ENCODE assay signal across 8 mouse cellular contexts in the genomic region with DNA sequence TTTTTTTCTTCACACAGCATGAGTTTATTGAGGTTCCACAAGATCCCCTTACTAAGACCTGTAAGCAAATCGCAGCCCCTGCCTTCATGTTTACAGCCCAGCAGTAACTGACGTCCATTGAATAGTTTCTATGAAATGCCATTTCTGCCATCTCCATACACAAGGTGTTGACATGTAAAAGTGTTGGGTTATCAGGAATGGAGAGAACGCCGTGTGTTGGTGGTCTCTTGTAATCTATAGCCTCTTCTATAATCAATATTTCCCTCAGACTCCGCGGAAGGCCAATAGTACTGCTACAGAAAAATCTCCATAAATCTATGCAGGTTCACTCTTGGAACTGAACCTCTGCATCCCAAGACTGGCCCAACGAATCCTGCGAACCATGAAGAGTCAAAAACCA. TPM values are rescaled to one million over a fixed set of nuclear protein-coding genes. Genes with fewer than 3 reads are reported as not detected.
DNase-seq lines count a peak whose midpoint lies in the region; ATAC-seq and TF ChIP-seq lines count a peak whose summit lies in the region.

No protein-coding gene starts in this region.

- H3K27ac ChIP-seq in heart, embryonic 15.5 days: peak overlapping the region; percentile 73
- no peak overlapping the region for H3K27ac ChIP-seq in bone marrow macrophage, adult 2 months (ENCODE audit: insufficient read depth, low read depth, low read length)
- H3K27ac ChIP-seq in hindbrain, embryonic 11.5 days (ENCODE audit: low read depth, low read length): no peak overlapping the region
- 0 out of 2 replicates have a peak overlapping the region, but pooled peaks have one; percentile 30 for H3K27ac ChIP-seq in midbrain, embryonic 11.5 days (ENCODE audit: low read depth, low read length)

- no peak for TF ChIP-seq POLR2A in bone marrow macrophage, adult 2 months (IDR thresholded peaks at IDR 0.05; ENCODE audit: borderline replicate concordance, low read depth, low read length)

- H3K4me3 ChIP-seq in heart, embryonic 15.5 days: peak overlapping the region; percentile 73
- peak overlapping the region; percentile 63 for H3K4me3 ChIP-seq in bone marrow macrophage, adult 2 months (ENCODE audit: insufficient read depth, low read length)
- H3K4me3 ChIP-seq in hindbrain, embryonic 11.5 days (ENCODE audit: low read depth, low read length): peak overlapping the region; percentile 42
- peak overlapping the region; percentile 53 for H3K4me3 ChIP-seq in midbrain, embryonic 11.5 days (ENCODE audit: low read depth, low read length)

- no peak for DNase-seq in heart, postnatal 14 days
- peak; percentile 16 for DNase-seq in hindbrain, embryonic 11.5 days (ENCODE audit: low spot score)
- peak; percentile 88 for DNase-seq in midbrain, embryonic 11.5 days (ENCODE audit: low spot score, missing footprints)
- DNase-seq in gastrocnemius, postnatal 4 days (ENCODE audit: low spot score in 2 of 2): no peak
- no peak for DNase-seq in adrenal gland, postnatal 25 days
- DNase-seq in kidney, adult 18-20 months: no peak

- H3K4me2 ChIP-seq in heart, embryonic 15.5 days: peak overlapping the region; percentile 88
- peak overlapping the region; percentile 55 for H3K4me2 ChIP-seq in hindbrain, embryonic 11.5 days (replicated peaks; ENCODE audit: low read depth, low read length)
- H3K4me2 ChIP-seq in midbrain, embryonic 11.5 days: peak overlapping the region; percentile 79

- ATAC-seq in heart, embryonic 15.5 days (replicated peaks; ENCODE audit: insufficient number of reproducible peaks, insufficient read depth, low FRiP score, low read depth): no peak
- no peak for ATAC-seq in hindbrain, embryonic 11.5 days (ENCODE audit: low FRiP score)
- no peak for ATAC-seq in midbrain, embryonic 11.5 days (ENCODE audit: low FRiP score)

- peak overlapping the region; percentile 60; the same call in 1 of the 2 replicates for H3K9ac ChIP-seq in heart, embryonic 15.5 days
- H3K9ac ChIP-seq in hindbrain, embryonic 11.5 days (ENCODE audit: low read depth, low read length): peak overlapping the region; percentile 46
- H3K9ac ChIP-seq in midbrain, embryonic 11.5 days (ENCODE audit: low read length): peak overlapping the region; percentile 72

- intact Hi-C loops in heart, postnatal 14 days (cut with DNase I): loop anchor here (1.0 to 5.0 kb wide), 5 partner anchors 57 to 232 kb away; partner anchors contain the start of gene Uchl1

- no peaks in the 10 kb centered on the region for H3K9me3 ChIP-seq in heart, embryonic 15.5 days (replicated peaks)
- H3K9me3 ChIP-seq in hindbrain, embryonic 11.5 days (ENCODE audit: control insufficient read depth, low read length): no peaks in the 10 kb centered on the region
- no peaks in the 10 kb centered on the region for H3K9me3 ChIP-seq in midbrain, embryonic 11.5 days (ENCODE audit: control insufficient read depth, low read length)

- peaks cover 33% of the 10 kb centered on the region for H3K4me1 ChIP-seq in heart, embryonic 15.5 days (replicated peaks)
- peaks cover 12% of the 10 kb centered on the region for H3K4me1 ChIP-seq in bone marrow macrophage, adult 2 months (ENCODE audit: control insufficient read depth, insufficient read depth, low read length)
- no peaks in the 10 kb centered on the region for H3K4me1 ChIP-seq in hindbrain, embryonic 11.5 days (replicated peaks; ENCODE audit: control insufficient read depth, insufficient read depth, low read length)
- peaks cover 11% of the 10 kb centered on the region for H3K4me1 ChIP-seq in midbrain, embryonic 11.5 days (ENCODE audit: control insufficient read depth, insufficient read depth, low read length)

- no peaks in the 10 kb centered on the region for H3K36me3 ChIP-seq in heart, embryonic 15.5 days
- no peaks in the 10 kb centered on the region for H3K36me3 ChIP-seq in hindbrain, embryonic 11.5 days (ENCODE audit: control insufficient read depth, insufficient read depth, low read length)
- H3K36me3 ChIP-seq in midbrain, embryonic 11.5 days (ENCODE audit: control insufficient read depth, insufficient read depth, low read length): no peaks in the 10 kb centered on the region

- H3K27me3 ChIP-seq in heart, embryonic 15.5 days: no peaks in the 10 kb centered on the region
- H3K27me3 ChIP-seq in hindbrain, embryonic 11.5 days (ENCODE audit: control insufficient read depth, insufficient read depth, low read length): no peaks in the 10 kb centered on the region
- H3K27me3 ChIP-seq in midbrain, embryonic 11.5 days (ENCODE audit: control insufficient read depth, insufficient read depth, low read length): no peaks in the 10 kb centered on the region

- WGBS in heart, embryonic 15.5 days: 39% methylated on average over 8 of the region's 8 CpGs
- 38% methylated on average over 8 of the region's 8 CpGs for WGBS in hindbrain, embryonic 11.5 days
- 40% methylated on average over 8 of the region's 8 CpGs for WGBS in midbrain, embryonic 11.5 days

- TF ChIP-seq CTCF in bone marrow macrophage, adult 2 months (IDR thresholded peaks at IDR 0.05; ENCODE audit: low read depth, low read length): no peak

RNA-seq across cellular contexts. Expression of gene Apbb2, which starts 1.1 kb away (rescaled TPM):
- polyA plus RNA-seq in heart, embryonic 15.5 days (2015; fragmentation: Nextera tagmentation; extraction: Ambion mirVana): 32.6 and 35.5 TPM in 2 replicates
- 10 to 100 TPM; 48.0 to 55.1 TPM for total RNA-seq in heart, postnatal 14 days (2021)
- 13.9 and 22.5 TPM in 2 replicates for polyA plus RNA-seq in bone marrow macrophage, adult 2 months (2012; ENCODE audit: insufficient read depth, insufficient read length, missing spikeins)
- polyA plus RNA-seq in hindbrain, embryonic 11.5 days (2014; fragmentation: Nextera tagmentation; extraction: Ambion mirVana): 43.0 and 47.1 TPM in 2 replicates
- polyA plus RNA-seq in midbrain, embryonic 11.5 days (2014; fragmentation: Nextera tagmentation; extraction: Ambion mirVana): 33.1 and 34.0 TPM in 2 replicates
- 10 to 100 TPM; 56.0 to 60.4 TPM for total RNA-seq in gastrocnemius, postnatal 4 days (2021)
- total RNA-seq in adrenal gland, postnatal 25 days (2021): 80.6 and 88.3 TPM in 2 replicates

RNA-seq across cellular contexts. Expression of gene Uchl1, which starts 56.2 kb away (rescaled TPM):
- 91.4 and 116 TPM in 2 replicates for polyA plus RNA-seq in heart, embryonic 15.5 days (2015; fragmentation: Nextera tagmentation; extraction: Ambion mirVana)
- total RNA-seq in heart, postnatal 14 days (2021): 10 to 100 TPM; 13.8 to 14.1 TPM
- 13.2 and 14.0 TPM in 2 replicates for polyA plus RNA-seq in bone marrow macrophage, adult 2 months (2012; ENCODE audit: insufficient read depth, insufficient read length, missing spikeins)
- 421 and 428 TPM in 2 replicates for polyA plus RNA-seq in hindbrain, embryonic 11.5 days (2014; fragmentation: Nextera tagmentation; extraction: Ambion mirVana)
- 473 and 474 TPM in 2 replicates for polyA plus RNA-seq in midbrain, embryonic 11.5 days (2014; fragmentation: Nextera tagmentation; extraction: Ambion mirVana)
- 10 to 100 TPM; 30.9 to 33.2 TPM for total RNA-seq in gastrocnemius, postnatal 4 days (2021)
- 56.6 and 75.0 TPM in 2 replicates for total RNA-seq in adrenal gland, postnatal 25 days (2021)

Comparison
In these comparisons a context has a peak if more than half of its experiments do, and no peak if none do; other contexts are left out.
1. H3K27ac ChIP-seq: peak in heart, embryonic 15.5 days (single experiment) and midbrain, embryonic 11.5 days (single experiment); none in bone marrow macrophage, adult 2 months (single experiment) and hindbrain, embryonic 11.5 days (single experiment).
2. DNase-seq: peak in hindbrain, embryonic 11.5 days (single experiment) and midbrain, embryonic 11.5 days (single experiment); none in heart, postnatal 14 days (0 of 2), gastrocnemius, postnatal 4 days (0 of 2), adrenal gland, postnatal 25 days (single experiment) and kidney, adult 18-20 months (single experiment).
3. Peak in every context shown above with its lines, with median percentiles within 50 percentile points of each other: H3K4me2 ChIP-seq, H3K4me3 ChIP-seq and H3K9ac ChIP-seq.